In genomic region chr11:57683931-57684330, GRCm38 (mm10) we compare ENCODE assay signal across 13 mouse cellular contexts. TPM values are rescaled to one million over a fixed set of nuclear protein-coding genes. Genes with fewer than 3 reads are reported as not detected.
DNase-seq lines count a peak whose midpoint lies in the region; ATAC-seq and TF ChIP-seq lines count a peak whose summit lies in the region.
"Had no signal": no experiment of that assay in that cellular context is flagged by ENCODE, and none has a peak within 500 bp of the region (broad histone marks: within the 10 kb centered on the region; RNA-seq: fewer than 3 reads in every experiment).

No protein-coding gene starts in this region.

- WGBS in hindbrain, postnatal 0 days, result 33% methylated on average over 8 of the region's 8 CpGs
- WGBS in hindbrain, embryonic 12.5 days, result 63% methylated on average over 8 of the region's 8 CpGs
- WGBS in neural tube, embryonic 14.5 days, result 4% methylated on average over 8 of the region's 8 CpGs

- intact Hi-C loops in gastrocnemius, postnatal 14 days (cut with DNase I; ENCODE audit: low total_unique reads), result no loop called here

- DNase-seq in hindbrain, postnatal 0 days (ENCODE audit: low spot score), result peak; percentile 15
- peak; percentile 43 for DNase-seq in adrenal gland, postnatal 25 days
- DNase-seq in gastrocnemius, postnatal 14 days, result peak; percentile 73
- no peak for DNase-seq in kidney, postnatal 14 days
- DNase-seq in right cerebral cortex, postnatal 36 days (ENCODE audit: low spot score in 2 of 2), result no peak
- DNase-seq in frontal cortex, adult 2 months (ENCODE audit: extremely low spot score in 1 of 2, low spot score in 1 of 2), result no peak
- DNase-seq: cerebellum, adult 9-11 months; lung, adult 18-20 months; thymus, postnatal 36 days had no signal

- H3K27ac ChIP-seq in hindbrain, postnatal 0 days, result no peak overlapping the region
- H3K27ac ChIP-seq in hindbrain, embryonic 12.5 days, result no peak overlapping the region
- H3K27ac ChIP-seq in neural tube, embryonic 14.5 days (ENCODE audit: low read depth, low read length), result peak overlapping the region; percentile 28; the same call in 1 of the 2 replicates

- H3K4me1 ChIP-seq in hindbrain, postnatal 0 days (ENCODE audit: insufficient read depth, low read length), result peaks cover 6% of the 10 kb centered on the region
- H3K4me1 ChIP-seq in hindbrain, embryonic 12.5 days, result peaks cover 41% of the 10 kb centered on the region
- peaks cover 32% of the 10 kb centered on the region for H3K4me1 ChIP-seq in neural tube, embryonic 14.5 days (ENCODE audit: control insufficient read depth, insufficient read depth, low read length)

- H3K36me3 ChIP-seq in hindbrain, postnatal 0 days (ENCODE audit: insufficient read depth, low read length), result no peaks in the 10 kb centered on the region
- H3K36me3 ChIP-seq in hindbrain, embryonic 12.5 days, result no peaks in the 10 kb centered on the region
- no peaks in the 10 kb centered on the region for H3K36me3 ChIP-seq in neural tube, embryonic 14.5 days (ENCODE audit: control insufficient read depth, insufficient read depth, low read length)
- H3K36me3 ChIP-seq: stomach, embryonic 15.5 days had no signal

- TF ChIP-seq CTCF in hindbrain, postnatal 0 days (IDR thresholded peaks at IDR 0.05; ENCODE audit: low read depth), result no peak

- no peak overlapping the region for H3K4me2 ChIP-seq in hindbrain, postnatal 0 days (ENCODE audit: low read depth, low read length)
- no peak overlapping the region for H3K4me2 ChIP-seq in hindbrain, embryonic 12.5 days (replicated peaks)
- no peak overlapping the region for H3K4me2 ChIP-seq in neural tube, embryonic 14.5 days (ENCODE audit: low read depth, low read length)
- H3K4me2 ChIP-seq: stomach, embryonic 15.5 days had no signal

- H3K4me3 ChIP-seq in hindbrain, postnatal 0 days (ENCODE audit: low read length), result no peak overlapping the region
- H3K4me3 ChIP-seq in hindbrain, embryonic 12.5 days, result no peak overlapping the region
- H3K4me3 ChIP-seq in neural tube, embryonic 14.5 days (ENCODE audit: low read depth, low read length), result no peak overlapping the region
- H3K4me3 ChIP-seq: stomach, embryonic 15.5 days had no signal

- H3K9me3 ChIP-seq in hindbrain, postnatal 0 days (ENCODE audit: low read length), result no peaks in the 10 kb centered on the region
- H3K9me3 ChIP-seq in hindbrain, embryonic 12.5 days (replicated peaks), result no peaks in the 10 kb centered on the region
- no peaks in the 10 kb centered on the region for H3K9me3 ChIP-seq in neural tube, embryonic 14.5 days (ENCODE audit: control insufficient read depth, low read length)
- H3K9me3 ChIP-seq: stomach, embryonic 15.5 days had no signal

- no peaks in the 10 kb centered on the region for H3K27me3 ChIP-seq in hindbrain, postnatal 0 days (ENCODE audit: insufficient read depth, low read length)
- peaks cover 6% of the 10 kb centered on the region; the same call in 1 of the 2 replicates for H3K27me3 ChIP-seq in hindbrain, embryonic 12.5 days
- no peaks in the 10 kb centered on the region for H3K27me3 ChIP-seq in neural tube, embryonic 14.5 days (ENCODE audit: control insufficient read depth, insufficient read depth, low read length)
- H3K27me3 ChIP-seq: Patski; stomach, embryonic 15.5 days had no signal

- no peak overlapping the region for H3K9ac ChIP-seq in hindbrain, postnatal 0 days (replicated peaks; ENCODE audit: low read length)
- no peak overlapping the region for H3K9ac ChIP-seq in hindbrain, embryonic 12.5 days
- H3K9ac ChIP-seq in neural tube, embryonic 14.5 days (replicated peaks; ENCODE audit: low read depth, low read length), result no peak overlapping the region
- H3K9ac ChIP-seq: stomach, embryonic 15.5 days had no signal

- ATAC-seq in hindbrain, postnatal 0 days, result no peak
- no peak for ATAC-seq in hindbrain, embryonic 12.5 days (ENCODE audit: low FRiP score)
- peak; percentile 66 for ATAC-seq in neural tube, embryonic 14.5 days (ENCODE audit: low read depth)
- ATAC-seq: Patski had no signal

RNA-seq across cellular contexts. Expression of gene Galnt10, which starts 38.7 kb away (rescaled TPM):
- total RNA-seq in hindbrain, postnatal 0 days (2014; rRNA removed), result 20.3 and 23.2 TPM in 2 replicates
- polyA plus RNA-seq in hindbrain, postnatal 0 days (2015; fragmentation: Nextera tagmentation; extraction: Ambion mirVana), result 10.5 and 10.9 TPM in 2 replicates
- polyA plus RNA-seq in hindbrain, embryonic 12.5 days (2016; fragmentation: Nextera tagmentation; extraction: Ambion mirVana), result 31.1 and 31.4 TPM in 2 replicates
- 52.7 and 55.6 TPM in 2 replicates for total RNA-seq in adrenal gland, postnatal 25 days (2021)
- total RNA-seq in gastrocnemius, postnatal 14 days (2021), result 10 to 100 TPM; 11.3 to 12.4 TPM
- 4.5 and 8.4 TPM in 2 replicates for polyA plus RNA-seq in neural tube, embryonic 14.5 days (2014; fragmentation: Nextera tagmentation; extraction: Ambion mirVana)
- polyA plus RNA-seq in frontal cortex, adult 2 months (2012; rRNA removed), result 8.6 and 9.7 TPM in 2 replicates

Comparison
In these comparisons a context has a peak if more than half of its experiments do, and no peak if none do; other contexts are left out.
1. DNase-seq: peak in hindbrain, postnatal 0 days (single experiment), adrenal gland, postnatal 25 days (single experiment) and gastrocnemius, postnatal 14 days (single experiment); none in kidney, postnatal 14 days (single experiment), right cerebral cortex, postnatal 36 days (0 of 2) and frontal cortex, adult 2 months (0 of 2).